Mouse (Mus musculus) spleen, adult 2 months (tissue): ENCODE measurements around the gene Plekhg5. TPM values are rescaled to one million over a fixed set of nuclear protein-coding genes. Genes with fewer than 3 reads are reported as not detected.

Experiments used
- DNase-seq, 2 experiments: peaks; one replicate each; pipeline versions ENCODE4 v3.0.0 to v3.0.0-alpha.2; 2012 to 2021; ENCODE audit warnings: low spot score in 2 of 2, low read depth in 1 of 2
- H3K27ac ChIP-seq: fragments of 200-500 bp; 2 replicates; pipeline ENCODE4 v1.5.1; 2012; ENCODE audit warnings: low read length, inconsistent platforms; ENCODE audit not compliant: insufficient read depth
- H3K27me3 ChIP-seq: fragments of 200-500 bp; 2 replicates; pipeline ENCODE4 v1.6.1; 2012; ENCODE audit warnings: mild to moderate bottlenecking, moderate library complexity, low read length, inconsistent platforms; ENCODE audit not compliant: control insufficient read depth, insufficient read depth
- H3K36me3 ChIP-seq: fragments of 200-500 bp; 2 replicates; pipeline ENCODE4 v1.6.1; 2012; ENCODE audit warnings: mild to moderate bottlenecking, low read length, inconsistent platforms; ENCODE audit not compliant: control insufficient read depth, insufficient read depth
- H3K4me1 ChIP-seq: fragments of 200-500 bp; 2 replicates; pipeline ENCODE4 v1.6.1; 2011; ENCODE audit warnings: inconsistent platforms; ENCODE audit not compliant: control insufficient read depth, insufficient read depth, insufficient read length
- H3K4me3 ChIP-seq: fragments of 200-500 bp; 2 replicates; pipeline ENCODE4 v1.5.1; 2011; ENCODE audit warnings: mild to moderate bottlenecking, inconsistent platforms; ENCODE audit not compliant: insufficient read depth, insufficient read length; ENCODE audit errors: extremely low read depth
- CTCF ChIP-seq: fragments of 200-500 bp; IDR thresholded peaks from 2 replicates; pipeline ENCODE4 v1.5.1; 2011; ENCODE audit warnings: mild to moderate bottlenecking, inconsistent platforms; ENCODE audit not compliant: insufficient read depth, insufficient read length, insufficient replicate concordance; ENCODE audit errors: extremely low read depth
- POLR2A ChIP-seq: fragments of 200-500 bp; IDR thresholded peaks from 2 replicates; pipeline ENCODE4 v1.6.1; 2011; ENCODE audit warnings: low read depth, low read length, inconsistent platforms
- WGBS: fragments of 180-500 bp; shearing (Covaris S2); methylation state at CpG from one replicate; pipeline ENCODE4 v1.1.7; 2018; 5-methylcytosine and 5-hydroxymethylcytosine counted together
- polyA plus RNA-seq: library from polyadenylated mRNA; depleted of rRNA; stranded (reverse); fragments of >200 nt; gene quantifications from 2 replicates; pipeline ENCODE4 v1.2.3, GENCODE M21; 2012

Plekhg5 gene
- polyA plus RNA-seq, 1 experiment: 13.1 TPM

- Histone ChIP-seq H3K4me3 (no peak overlapping the region), H3K4me1 (0 out of 2 replicates have a peak, but pooled peaks cover under 1% of the 10 kb centered on the region), H3K27ac (no peak overlapping the region), H3K36me3 (no peaks in the 10 kb centered on the region), H3K27me3 (peaks cover under 1% of the 10 kb centered on the region; the same call in 1 of the 2 replicates)
- WGBS: 79% methylated on average over 4 of the region's 4 CpGs
- TF ChIP-seq POLR2A (no peak), CTCF (no peak)
- DNase-seq: no peak
Observed at GRCm38 (mm10) chr4:152110689-152111088, 38.4 kb downstream of the Plekhg5 start.

DNA sequence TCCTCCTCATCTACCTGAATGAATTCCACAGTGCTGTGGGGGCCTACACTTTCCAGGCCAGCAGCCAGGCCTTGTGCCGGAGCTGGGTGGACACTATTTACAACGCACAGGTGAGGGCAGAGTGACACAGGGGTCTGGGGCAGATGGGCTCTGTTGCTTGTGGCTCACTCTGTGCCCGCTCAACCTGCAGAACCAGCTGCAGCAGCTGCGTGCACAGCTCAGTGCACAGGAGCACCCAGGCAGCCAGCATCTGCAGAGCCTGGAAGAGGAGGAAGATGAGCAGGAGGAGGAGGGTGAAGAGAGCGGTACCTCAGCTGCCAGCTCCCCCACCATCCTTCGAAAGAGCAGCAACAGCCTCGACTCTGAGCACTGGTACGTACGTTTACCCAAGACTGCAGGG, 40.0 kb downstream of the Plekhg5 start:
- WGBS: 82% methylated on average over 9 of the region's 9 CpGs
- TF ChIP-seq CTCF (no peak), POLR2A (no peak)
- H3K4me3 ChIP-seq: no peak overlapping the region
- peaks cover 6% of the 10 kb centered on the region for H3K27me3 ChIP-seq
- H3K4me1 ChIP-seq: peaks cover 4% of the 10 kb centered on the region; the same call in 1 of the 2 replicates
- DNase-seq: no peak
- no peak overlapping the region for H3K27ac ChIP-seq
- H3K36me3 ChIP-seq: no peaks in the 10 kb centered on the region

GRCm38 (mm10) chr4:152114080-152114479, 41.8 kb downstream of the Plekhg5 start:
- no peak for TF ChIP-seq CTCF
- no peak for TF ChIP-seq POLR2A
- H3K4me1 ChIP-seq: peaks cover 4% of the 10 kb centered on the region; the same call in 1 of the 2 replicates
- no peaks in the 10 kb centered on the region for H3K36me3 ChIP-seq
- no peak overlapping the region for H3K4me3 ChIP-seq
- no peak for DNase-seq
- 94% methylated on average over 16 of the region's 16 CpGs for WGBS
- H3K27ac ChIP-seq: no peak overlapping the region
- H3K27me3 ChIP-seq: peaks cover 6% of the 10 kb centered on the region

DNA sequence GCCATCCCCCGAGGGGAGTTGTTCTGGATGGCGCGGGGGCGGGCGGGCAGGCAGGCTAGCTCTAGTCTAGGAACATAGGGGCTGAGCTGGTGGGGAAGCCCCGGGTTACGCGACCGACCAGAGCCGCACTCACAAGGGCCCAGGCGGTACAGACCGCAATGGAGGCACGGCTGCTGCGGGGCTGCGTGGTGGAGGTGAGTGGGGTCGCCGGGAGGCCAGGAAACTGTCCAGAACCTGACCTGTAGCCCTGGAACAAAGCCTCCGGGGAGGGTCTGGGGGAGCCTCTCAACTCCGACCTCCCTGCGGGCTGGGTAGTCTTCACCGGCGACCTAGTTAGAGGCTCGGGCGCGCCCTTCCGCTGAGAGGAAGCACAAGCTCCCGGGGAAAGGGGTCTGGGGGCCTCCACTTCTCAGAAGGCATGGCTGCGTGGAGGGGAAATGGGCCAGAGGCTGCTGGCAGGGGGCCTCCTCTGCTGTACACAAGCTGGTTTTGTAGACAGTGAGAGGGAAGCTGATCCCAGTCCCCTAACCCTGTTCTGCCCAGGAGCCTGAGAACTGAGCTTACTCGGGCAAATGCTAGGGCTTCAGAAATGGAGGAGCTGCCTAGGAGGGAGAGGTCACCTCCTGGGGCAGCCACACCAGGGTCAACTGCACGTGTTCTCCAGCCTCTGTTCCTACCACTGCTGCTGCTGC, 43.8 kb downstream of the Plekhg5 start, which contains the start of gene Tnfrsf25:
Gene Tnfrsf25 (plus strand): TSS at position 14 of the 692 bp plus-strand sequence.
- Histone ChIP-seq H3K4me1 (peaks cover 11% of the 10 kb centered on the region), H3K4me3 (peak within 1 kb of the TSS; percentile 59), H3K27me3 (peaks cover 13% of the 10 kb centered on the region), H3K36me3 (no peaks in the 10 kb centered on the region), H3K27ac (peak within 1 kb of the TSS; percentile 86)
- 4% methylated on average over 29 of the region's 30 CpGs for WGBS
- no peak for DNase-seq
- TF ChIP-seq POLR2A (no peak), CTCF (no peak)

- TF ChIP-seq POLR2A: no peak
- TF ChIP-seq CTCF: no peak
- Histone ChIP-seq H3K27me3 (peaks cover 14% of the 10 kb centered on the region), H3K36me3 (no peaks in the 10 kb centered on the region), H3K27ac (0 out of 2 replicates have a peak overlapping the region, but pooled peaks have one; percentile 86), H3K4me1 (peaks cover 15% of the 10 kb centered on the region), H3K4me3 (no peak overlapping the region)
- no peak for DNase-seq
- WGBS: 80% methylated on average over 9 of the region's 9 CpGs
Observed at GRCm38 (mm10) chr4:152117538-152117937, 45.2 kb downstream of the Plekhg5 start.

- peak overlapping the region; percentile 50; the same call in 1 of the 2 replicates for H3K4me3 ChIP-seq
- DNase-seq: no peak
- peaks cover 16% of the 10 kb centered on the region for H3K4me1 ChIP-seq
- H3K27ac ChIP-seq: peak overlapping the region; percentile 72
- peaks cover 18% of the 10 kb centered on the region for H3K27me3 ChIP-seq
- WGBS: 58% methylated on average over 39 of the region's 39 CpGs
- no peaks in the 10 kb centered on the region for H3K36me3 ChIP-seq
- TF ChIP-seq POLR2A (no peak), CTCF (peak; percentile 33; the same call in 1 of the 2 replicates)
Observed at GRCm38 (mm10) chr4:152119396-152120292, 47.3 kb downstream of the Plekhg5 start.
